Mouse (Mus musculus) forebrain, embryonic 13.5 days (tissue): Measurements from ENCODE around the gene Vmn2r100. TPM values are rescaled to one million over a fixed set of nuclear protein-coding genes. Genes with fewer than 3 reads are reported as not detected.

Source experiments
- ATAC-seq: fragments of 200-750 bp; cut with Nextera tagmentation; 2 replicates; pipeline ENCODE4 v1.8.0; 2017
- H3K27ac ChIP-seq: fragments of 300-500 bp; sonication (generic); 2 replicates; pipeline ENCODE4 v1.5.1; 2015; ENCODE audit warnings: inconsistent platforms, mild to moderate bottlenecking, moderate library complexity
- H3K27me3 ChIP-seq: fragments of 300-500 bp; sonication (generic); 2 replicates; pipeline ENCODE4 v1.6.1; 2015; ENCODE audit warnings: mild to moderate bottlenecking, inconsistent platforms
- H3K36me3 ChIP-seq: fragments of 300-500 bp; sonication (generic); 2 replicates; pipeline ENCODE4 v1.6.1; 2015; ENCODE audit warnings: mild to moderate bottlenecking, inconsistent platforms; ENCODE audit not compliant: poor library complexity, severe bottlenecking
- H3K4me1 ChIP-seq: fragments of 300-500 bp; sonication (generic); 2 replicates; pipeline ENCODE4 v1.6.1; 2015; ENCODE audit warnings: inconsistent platforms
- H3K4me2 ChIP-seq: fragments of 300-500 bp; sonication (generic); 2 replicates; pipeline ENCODE4 v1.6.1; 2015; ENCODE audit warnings: inconsistent platforms, mild to moderate bottlenecking, moderate library complexity
- H3K4me3 ChIP-seq: fragments of 300-500 bp; sonication (generic); 2 replicates; pipeline ENCODE4 v1.5.1; 2015; ENCODE audit warnings: mild to moderate bottlenecking, inconsistent platforms
- H3K9ac ChIP-seq: fragments of 300-500 bp; sonication (generic); 2 replicates; pipeline ENCODE4 v1.6.1; 2015; ENCODE audit warnings: mild to moderate bottlenecking, inconsistent platforms
- H3K9me3 ChIP-seq: fragments of 300-500 bp; sonication (generic); replicated peaks from 2 replicates; pipeline ENCODE4 v1.6.1; 2016; ENCODE audit warnings: inconsistent platforms
- polyA plus RNA-seq: library from polyadenylated mRNA; unstranded; fragments of >200 nt; fragmentation: Nextera tagmentation; extraction: Ambion mirVana; gene quantifications from 2 replicates; pipeline ENCODE4 v1.2.1, GENCODE M21; 2015

Gene Vmn2r100
- polyA plus RNA-seq, result not detected in 2 replicates

DNA sequence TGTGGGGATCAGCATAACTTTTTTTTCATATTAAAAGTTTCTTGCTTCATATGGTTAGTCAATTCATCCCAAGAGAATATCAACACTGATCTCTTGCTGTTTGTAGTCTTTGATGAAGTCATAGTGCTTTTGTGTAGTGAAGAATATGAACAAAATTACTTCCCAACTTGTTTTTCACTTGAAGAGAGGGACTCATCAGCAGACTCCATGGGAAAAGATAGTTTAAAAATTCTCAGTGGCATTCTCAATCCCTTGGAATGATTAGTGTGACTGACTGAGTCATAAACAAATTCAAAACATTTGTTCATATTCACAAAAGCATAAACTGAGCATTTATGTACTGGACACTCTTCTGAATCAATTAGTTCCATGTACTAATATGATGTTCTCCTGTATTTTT lies at the start of gene Vmn2r100:
Vmn2r100 (plus strand) TSS at position 301 of the 400 bp plus-strand sequence.
- H3K9ac ChIP-seq, result no peak within 1 kb of the TSS

DNA sequence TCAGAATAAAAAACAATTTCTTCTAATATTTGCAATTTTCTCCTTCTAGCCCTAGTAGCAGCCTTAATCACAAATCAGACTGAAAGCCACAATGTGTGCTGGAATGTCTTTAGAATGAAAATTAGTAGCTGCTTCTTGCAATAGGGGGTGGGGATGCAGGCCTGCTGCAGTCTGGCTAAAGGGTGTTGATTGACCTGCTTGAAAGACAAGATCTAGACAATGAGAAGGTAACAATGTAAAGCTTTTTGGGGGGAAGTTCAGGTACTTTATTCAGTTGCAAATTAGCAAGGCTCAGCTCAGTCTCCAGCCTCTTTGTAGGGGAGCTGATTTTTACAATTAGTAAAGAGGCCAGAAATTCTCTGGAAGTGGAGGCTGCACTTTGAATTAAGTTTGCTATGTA lies 21.7 kb upstream of the Vmn2r100 start:
- no peak for ATAC-seq
- Histone ChIP-seq H3K36me3 (no peaks in the 10 kb centered on the region), H3K9me3 (peaks cover 37% of the 10 kb centered on the region), H3K9ac (no peak overlapping the region), H3K27me3 (no peaks in the 10 kb centered on the region), H3K27ac (no peak overlapping the region), H3K4me2 (no peak overlapping the region), H3K4me3 (no peak overlapping the region), H3K4me1 (no peaks in the 10 kb centered on the region)

More for the DNA sequence above, at the start of gene Vmn2r100:
- no peak within 1 kb of the TSS for H3K27ac ChIP-seq
- H3K36me3 ChIP-seq, result no peaks in the 10 kb centered on the region
- no peaks in the 10 kb centered on the region for H3K4me1 ChIP-seq
- H3K4me3 ChIP-seq, result no peak within 1 kb of the TSS
- H3K9me3 ChIP-seq, result no peaks in the 10 kb centered on the region
- no peaks in the 10 kb centered on the region for H3K27me3 ChIP-seq
- ATAC-seq, result no peak
- H3K4me2 ChIP-seq, result no peak within 1 kb of the TSS

DNA sequence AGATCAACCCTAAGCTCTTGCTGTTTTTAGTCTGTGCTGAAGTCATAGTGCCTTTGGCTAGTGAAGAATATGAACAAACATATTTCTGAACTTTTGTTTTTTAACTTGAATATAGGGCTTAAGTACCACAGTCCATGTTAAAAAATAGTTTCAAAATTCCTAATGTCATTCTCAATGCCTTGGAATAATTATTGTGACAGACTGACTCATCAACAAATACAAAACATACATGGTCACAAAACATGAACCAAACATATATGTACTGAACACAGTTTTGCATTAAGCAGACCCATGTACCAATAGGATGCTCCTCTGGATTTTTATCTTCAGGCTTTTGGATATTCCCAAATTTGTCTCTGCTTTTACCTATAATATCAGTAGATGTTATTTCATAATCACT lies 72.4 kb downstream of the Vmn2r100 start, which contains the start of gene Vmn2r101:
Vmn2r101 (plus strand) TSS at position 301 of the 400 bp plus-strand sequence.
- no peaks in the 10 kb centered on the region for H3K9me3 ChIP-seq
- no peak for ATAC-seq
- H3K4me1 ChIP-seq, result no peaks in the 10 kb centered on the region
- H3K27ac ChIP-seq, result no peak within 1 kb of the TSS
- no peaks in the 10 kb centered on the region for H3K27me3 ChIP-seq
- no peak within 1 kb of the TSS for H3K9ac ChIP-seq
- no peak within 1 kb of the TSS for H3K4me2 ChIP-seq
- no peaks in the 10 kb centered on the region for H3K36me3 ChIP-seq
- H3K4me3 ChIP-seq, result no peak within 1 kb of the TSS

Other genes starting within 250 kb of the Vmn2r100 start
- not detected in 2 replicates for gene Vmn2r99, start 142.8 kb upstream of the Vmn2r100 start, polyA plus RNA-seq
- gene Vmn2r101, start 72.5 kb downstream of the Vmn2r100 start, polyA plus RNA-seq, result not detected in 2 replicates
- gene Vmn2r102, start 155.6 kb downstream of the Vmn2r100 start, polyA plus RNA-seq, result not detected in 2 replicates